Mouse (Mus musculus) heart, adult 8-10 months (tissue): ENCODE measurements at regions not wholly inside any gene's neighbourhood (a gene's known extent, or its start where the extent isn't known, plus 50 kb on each side); places are given as distances from the start of the nearest gene placed in this dataset.
A peak's percentile ranks its signal among the peaks of the same experiment; 100 is the strongest.

Experiments
- DNase-seq: peaks from one replicate; pipeline ENCODE4 v3.0.0; 2022; ENCODE audit warnings: low spot score

DNA sequence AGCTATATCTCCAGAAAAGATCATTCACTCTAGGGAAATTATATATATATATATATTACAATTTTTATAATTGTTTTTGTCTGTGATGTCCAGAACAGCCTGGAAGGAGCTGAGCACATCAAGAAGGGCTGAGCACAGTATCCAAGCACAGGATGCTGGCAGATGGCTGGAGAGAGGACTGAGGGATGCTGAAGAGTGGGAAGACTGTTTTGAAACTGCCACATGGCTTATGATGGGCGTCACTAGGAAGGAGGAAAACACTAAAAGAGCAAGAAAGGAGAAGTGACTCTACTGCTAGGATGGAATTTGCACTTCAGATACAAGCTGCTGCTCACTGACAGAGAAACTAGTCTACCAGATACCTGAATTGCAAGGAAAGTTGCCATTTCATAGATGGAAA is 50.4 kb upstream of the Atg10 start:
- DNase-seq: no peak

DNA sequence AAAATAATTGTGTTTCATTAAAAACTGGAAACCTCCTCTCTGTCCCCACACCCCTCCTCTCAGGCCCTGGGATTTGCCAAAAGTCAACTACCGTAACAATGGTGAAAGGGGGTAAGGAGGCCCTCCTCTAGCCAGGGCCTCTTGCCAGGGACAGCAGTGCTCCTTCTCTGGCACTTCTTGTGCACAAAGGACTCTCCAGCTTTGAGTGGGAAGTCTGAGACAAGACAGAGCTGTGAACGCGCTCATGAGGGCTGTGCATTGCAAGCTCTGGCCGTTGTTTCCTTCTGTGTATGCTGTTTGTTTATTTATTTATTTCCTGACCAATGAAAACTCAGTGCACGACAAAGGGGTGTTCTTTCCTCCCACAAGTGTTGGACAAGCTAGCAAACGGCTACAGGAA is 50.8 kb upstream of the Atg10 start:
- peak; percentile 9 for DNase-seq

DNA sequence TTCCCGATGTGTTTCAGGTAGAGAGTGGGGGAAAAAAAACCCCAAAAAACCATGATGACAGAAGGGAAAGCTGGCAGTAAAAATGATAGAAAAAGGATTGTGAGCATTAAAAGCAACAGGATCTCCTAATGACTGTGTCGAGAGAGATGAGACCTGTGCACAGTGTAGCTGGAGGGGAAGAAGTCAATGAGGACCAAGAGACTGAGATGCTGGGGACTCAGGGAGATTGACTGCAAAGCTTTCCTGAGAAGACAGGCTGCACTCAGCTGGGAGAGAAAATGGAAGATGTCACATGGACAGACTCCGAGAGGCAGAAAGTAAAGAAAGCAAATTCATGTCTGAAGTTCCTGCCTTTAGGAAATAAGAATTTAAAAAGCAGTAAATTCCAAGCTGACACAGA is 55.7 kb upstream of the Atg10 start:
- no peak for DNase-seq

GRCm38 (mm10) chr13:91295552-91296170 is 71.9 kb upstream of the Atg10 start:
- no peak for DNase-seq

- no peak for DNase-seq
Observed at GRCm38 (mm10) chr13:91296521-91297160, 72.9 kb upstream of the Atg10 start.

GRCm38 (mm10) chr13:91301849-91302248 is 78.1 kb upstream of the Atg10 start:
- no peak for DNase-seq

DNA sequence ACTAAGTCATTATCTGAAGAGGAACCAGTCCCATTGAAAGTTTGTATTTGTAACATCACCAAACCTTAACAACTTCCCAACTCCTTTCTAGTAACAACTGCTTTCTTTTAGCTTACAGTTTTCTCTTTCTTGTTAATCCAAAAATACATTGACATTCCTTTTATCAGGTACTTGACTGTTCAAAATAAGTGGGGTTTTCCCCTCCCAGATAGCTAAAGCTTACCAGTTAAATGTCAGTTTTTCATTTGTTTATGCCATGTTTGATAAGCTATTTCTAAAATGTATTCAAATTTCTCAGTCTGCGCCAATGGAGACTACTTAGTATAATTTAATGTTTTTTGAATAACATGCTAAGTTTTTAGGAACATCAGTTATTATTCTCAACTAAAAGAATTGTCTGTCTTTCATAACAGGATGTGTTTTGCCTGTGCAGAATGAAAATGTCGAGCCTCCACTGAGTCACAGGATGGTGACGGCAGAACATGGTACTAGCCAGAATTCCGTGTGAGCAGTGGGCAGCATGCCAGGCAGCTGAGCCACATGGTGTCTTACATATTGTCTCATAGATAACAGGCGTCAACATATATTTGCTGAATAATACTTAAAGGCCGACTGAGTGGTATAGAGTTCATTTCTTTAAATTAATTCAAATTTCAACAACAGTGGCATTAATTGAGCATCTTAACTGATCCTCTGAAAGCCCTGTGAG is 82.1 kb upstream of the Atg10 start:
- DNase-seq: no peak

GRCm38 (mm10) chr13:91306545-91306944 is 82.8 kb upstream of the Atg10 start:
- no peak for DNase-seq

DNA sequence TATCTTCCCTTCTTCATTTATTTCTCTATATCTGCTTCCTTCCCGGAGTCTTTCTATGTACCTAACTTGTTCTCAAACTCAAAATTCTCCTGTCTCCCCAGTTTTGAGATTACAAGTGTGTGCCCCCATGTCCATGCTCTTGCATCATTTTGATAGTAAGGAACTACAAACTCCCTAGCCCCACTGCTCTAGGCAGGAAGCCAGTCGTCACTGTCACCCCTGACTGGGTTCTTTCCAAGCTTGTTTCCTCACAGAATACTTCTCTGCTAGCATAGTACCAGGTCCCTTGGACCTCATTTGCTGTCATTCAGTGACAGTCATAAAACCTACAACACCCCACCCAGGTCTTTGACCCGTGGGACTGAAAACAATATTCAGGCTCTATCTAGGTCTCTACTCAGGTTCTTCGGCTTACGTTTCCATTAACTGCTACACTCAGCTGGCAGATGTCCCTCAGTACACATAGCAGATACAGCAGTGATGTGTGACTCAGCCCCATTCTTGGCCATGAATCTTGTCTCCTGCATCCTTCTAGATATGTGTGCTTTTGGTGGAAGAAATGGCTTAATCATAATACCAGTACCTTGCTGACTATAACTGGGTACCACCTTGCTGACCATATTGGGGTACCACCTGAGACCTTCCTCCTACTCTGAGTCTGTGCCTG is 89.3 kb upstream of the Atg10 start:
- no peak for DNase-seq

DNA sequence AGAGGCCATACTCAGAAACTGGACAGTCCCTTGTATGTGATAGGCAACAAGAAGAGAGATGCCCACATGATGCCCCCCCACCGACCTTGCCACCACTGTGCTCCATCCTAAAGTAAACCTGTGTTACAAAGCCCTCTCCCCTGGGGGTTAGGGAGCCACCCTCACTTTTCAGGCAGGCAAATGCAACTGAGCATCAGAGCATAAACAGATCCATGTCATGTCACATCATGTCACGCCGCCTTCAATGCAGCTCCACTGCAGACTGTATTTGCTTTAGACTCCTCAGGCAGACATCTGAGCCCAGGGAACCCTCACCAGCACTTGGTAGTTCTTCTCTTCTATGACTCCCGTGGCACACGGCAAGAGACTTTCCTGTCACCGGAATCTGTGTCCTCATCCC is 98.6 kb upstream of the Atg10 start:
- DNase-seq: no peak

DNA sequence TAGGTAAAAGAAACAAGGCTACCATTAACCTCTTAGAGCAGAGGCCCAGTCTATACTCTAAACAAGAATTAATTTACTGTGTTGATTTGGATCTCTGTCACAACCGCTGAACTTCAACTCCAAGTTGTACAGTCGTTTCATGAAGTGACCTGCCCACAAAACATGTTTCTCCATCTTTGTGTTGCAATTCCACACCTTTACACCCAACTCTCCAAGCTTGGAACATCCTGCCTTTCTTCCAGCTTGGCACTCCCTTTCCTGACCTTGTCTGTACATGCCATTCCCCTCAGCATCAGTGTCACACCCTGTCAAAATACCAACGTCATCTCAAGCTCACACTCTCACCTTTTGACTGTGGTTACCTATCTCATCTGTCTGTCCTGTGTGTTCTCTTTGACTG is 103.1 kb upstream of the Atg10 start:
- DNase-seq: no peak

GRCm38 (mm10) chr13:91334283-91334682 is 110.5 kb upstream of the Atg10 start:
- DNase-seq: no peak

DNA sequence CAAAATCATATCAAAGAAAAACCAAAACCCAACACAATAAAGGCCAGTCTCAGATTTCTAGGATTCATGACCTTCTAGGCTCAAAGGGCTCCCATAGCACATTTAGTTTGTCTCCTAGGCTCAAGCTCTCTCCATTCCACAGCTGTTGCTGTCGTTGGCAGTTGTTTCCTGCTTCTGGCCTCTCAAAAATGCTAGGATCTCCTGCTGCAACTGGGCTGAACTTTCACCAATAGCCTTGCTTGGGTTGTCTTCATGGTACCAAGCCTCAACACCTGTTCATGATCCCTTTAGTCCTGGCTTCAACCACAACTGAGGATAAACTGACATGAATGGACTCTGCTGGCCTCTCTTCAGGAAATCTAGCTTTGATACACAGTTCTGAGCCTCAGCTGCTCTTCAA is 115.9 kb upstream of the Ssbp2 start:
- no peak for DNase-seq

DNA sequence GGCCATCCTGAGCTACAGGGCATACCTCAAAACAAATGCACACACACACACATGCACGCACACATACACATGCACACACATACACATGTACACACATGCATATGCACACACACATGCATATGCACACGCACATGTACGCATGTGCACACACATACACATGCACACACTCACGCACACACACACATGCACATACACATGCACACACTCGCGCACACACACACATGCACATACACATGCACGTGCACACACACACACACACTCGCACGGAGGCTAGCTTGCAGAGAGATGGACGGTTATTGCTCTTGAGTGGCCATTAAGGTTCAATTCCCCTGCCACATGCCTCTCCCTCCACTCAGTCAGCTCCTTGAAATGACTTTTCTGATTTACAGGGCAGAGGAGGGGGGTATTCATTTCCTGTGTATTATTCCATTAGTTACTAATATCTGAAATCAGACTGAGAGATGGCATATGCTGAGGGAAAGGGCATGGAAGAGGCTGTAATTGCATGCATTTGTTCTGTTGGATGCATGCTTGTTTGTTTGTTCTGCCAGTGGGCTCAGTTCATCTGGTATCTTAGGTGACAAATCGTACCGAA is 111.5 kb upstream of the Ssbp2 start:
- DNase-seq: no peak

- peak; percentile 42 for DNase-seq
Observed at GRCm38 (mm10) chr13:91352311-91352710, 107.8 kb upstream of the Ssbp2 start.

DNA sequence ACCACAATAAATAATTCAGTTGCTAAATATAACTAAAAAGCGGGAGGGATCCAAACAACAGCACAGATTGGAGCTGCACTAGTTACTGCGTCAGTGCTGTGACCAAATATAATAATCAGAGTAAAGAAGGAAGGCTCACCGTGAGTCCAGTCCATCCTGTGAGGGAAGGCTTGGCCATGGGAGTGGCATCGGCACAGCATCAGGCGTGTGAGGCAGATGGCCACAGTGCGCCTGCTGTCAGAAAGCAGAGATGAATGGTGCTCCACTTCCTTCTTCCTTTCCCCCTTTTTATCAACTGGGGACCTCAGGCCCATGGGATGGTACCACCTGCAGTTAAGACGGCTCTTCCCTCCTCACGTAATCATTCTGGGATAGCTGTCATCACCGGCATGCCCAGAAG is 103.6 kb upstream of the Ssbp2 start:
- DNase-seq: no peak

DNA sequence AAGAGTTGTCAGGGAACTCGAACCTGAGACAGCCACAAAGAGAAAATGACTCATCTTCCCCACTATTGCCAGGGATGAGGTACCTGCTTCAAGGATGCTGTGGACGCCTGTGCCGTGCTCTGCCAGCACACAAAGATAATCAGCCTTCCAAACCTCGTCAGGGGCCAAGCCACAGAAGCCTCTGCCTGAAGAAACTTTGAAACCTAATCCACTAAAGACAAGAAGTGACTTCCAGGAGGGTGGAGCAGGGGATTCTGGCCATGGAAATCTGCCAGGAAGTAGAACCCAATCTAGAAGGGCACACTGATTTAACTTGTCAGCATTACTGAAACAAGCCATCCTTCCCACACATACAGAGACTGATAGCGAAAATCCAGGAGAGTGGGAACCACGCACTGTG is 100.0 kb upstream of the Ssbp2 start:
- DNase-seq: no peak

DNA sequence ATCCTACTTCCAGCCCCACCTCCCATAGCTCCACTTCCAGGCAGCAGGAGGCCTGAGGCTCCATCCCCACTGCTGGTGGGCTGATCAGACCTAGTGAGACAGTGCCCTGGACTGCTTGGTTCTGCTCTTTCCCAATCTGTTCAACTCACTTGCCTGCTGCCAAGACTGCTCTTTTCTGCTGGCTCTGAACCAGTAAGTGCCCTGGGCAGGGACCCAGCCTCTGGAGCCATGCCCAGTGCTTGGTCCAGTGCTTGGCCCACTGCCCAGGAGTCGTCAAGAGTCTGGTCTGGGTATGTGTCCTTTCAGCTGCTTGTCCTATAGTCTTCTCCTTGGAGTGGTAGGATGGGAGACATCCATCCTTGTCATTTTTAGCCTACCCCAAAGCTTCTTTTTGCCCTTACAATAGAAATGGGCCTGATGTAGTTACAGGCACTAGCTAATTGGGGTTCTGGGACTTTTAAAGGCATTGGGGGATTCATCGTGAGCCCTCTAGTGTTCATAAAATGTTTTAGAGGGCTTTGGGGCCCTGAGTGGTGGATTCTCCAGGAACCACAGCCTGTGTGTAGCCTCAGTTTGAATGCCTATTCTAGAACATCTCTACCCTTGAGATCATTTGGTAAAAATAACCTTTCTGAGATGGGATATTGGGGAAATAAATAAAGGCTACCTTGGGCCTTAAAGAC is 94.7 kb upstream of the Ssbp2 start:
- DNase-seq: peak; percentile 81

GRCm38 (mm10) chr13:91366540-91366939 is 93.5 kb upstream of the Ssbp2 start:
- no peak for DNase-seq

GRCm38 (mm10) chr13:91367896-91368556 is 92.1 kb upstream of the Ssbp2 start:
- no peak for DNase-seq

DNA sequence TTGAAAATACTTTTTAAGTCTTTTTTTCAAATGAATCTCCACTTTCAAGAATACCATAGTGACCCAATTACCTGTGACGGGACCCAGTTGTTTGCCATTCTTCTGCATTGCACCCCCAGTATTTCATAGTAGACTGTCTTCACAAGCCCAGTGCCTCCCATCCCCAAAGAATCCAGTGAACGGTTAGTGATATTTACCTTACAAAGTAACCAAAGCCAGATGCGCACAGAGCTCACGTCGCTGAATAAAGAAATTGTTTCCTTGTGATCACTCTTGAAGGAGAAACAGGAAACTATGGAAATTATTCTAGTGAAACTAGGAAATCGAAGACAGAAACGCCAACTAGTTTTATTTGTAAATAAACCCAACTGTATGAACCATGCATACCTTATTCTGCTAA is 91.4 kb upstream of the Ssbp2 start:
- no peak for DNase-seq
